Mouse (Mus musculus) lung, postnatal 36 days (tissue): Measurements from ENCODE around the gene Gpx7.

Source experiments
- DNase-seq: peaks from one replicate; pipeline ENCODE4 v3.0.0; 2022; ENCODE audit warnings: mixed read lengths

Gpx7 gene

DNA sequence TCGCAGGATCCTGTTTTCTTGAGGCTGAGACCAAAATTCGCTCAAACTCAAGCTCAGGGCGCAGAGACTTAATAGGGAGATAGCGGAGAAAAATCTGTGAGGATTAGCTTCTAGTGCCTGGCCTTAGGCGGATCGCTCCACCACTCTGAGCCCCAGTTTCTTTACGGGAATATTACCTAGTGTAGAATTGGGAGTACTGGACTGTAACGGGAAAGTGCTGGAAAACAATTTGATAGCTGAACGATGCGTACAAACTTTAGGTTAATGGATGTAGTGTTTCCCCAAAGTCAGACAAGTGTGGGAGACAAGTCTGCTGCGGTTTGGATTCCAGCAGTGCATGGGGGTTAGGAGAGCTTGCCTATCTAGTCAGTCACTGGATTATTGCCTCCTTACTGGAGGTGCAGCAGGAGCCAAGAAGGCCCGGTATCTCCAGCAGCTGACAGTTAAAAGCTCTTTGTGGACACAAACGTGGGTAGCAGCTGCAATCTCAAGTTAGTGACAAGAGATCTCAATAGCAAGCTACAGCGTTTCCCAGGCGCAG lies at the start of gene Gpx7:
Gene Gpx7, minus strand, starts transcription at position 101 of the 541 bp plus-strand sequence.
- peak; percentile 4 for DNase-seq

DNA sequence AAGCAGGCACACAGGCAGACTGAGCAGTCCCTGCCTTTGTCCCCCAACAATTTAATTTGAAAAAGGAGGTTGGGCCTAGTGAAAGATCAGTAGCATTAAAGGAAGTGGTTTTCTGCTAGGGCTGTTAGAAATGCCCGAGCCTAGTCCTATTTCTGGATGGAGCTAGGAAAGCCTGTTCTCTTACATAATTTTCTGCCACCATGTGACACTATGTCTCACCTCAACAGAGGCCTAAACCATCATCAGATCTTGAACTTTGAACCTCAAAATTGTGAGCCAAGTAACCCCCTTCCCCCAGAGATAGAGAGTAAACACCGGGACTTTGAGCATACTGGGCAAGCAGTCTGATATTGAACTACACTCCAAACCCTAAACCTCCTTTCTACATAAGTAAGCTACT lies 49.3 kb upstream of the Gpx7 start:
- no peak for DNase-seq

DNA sequence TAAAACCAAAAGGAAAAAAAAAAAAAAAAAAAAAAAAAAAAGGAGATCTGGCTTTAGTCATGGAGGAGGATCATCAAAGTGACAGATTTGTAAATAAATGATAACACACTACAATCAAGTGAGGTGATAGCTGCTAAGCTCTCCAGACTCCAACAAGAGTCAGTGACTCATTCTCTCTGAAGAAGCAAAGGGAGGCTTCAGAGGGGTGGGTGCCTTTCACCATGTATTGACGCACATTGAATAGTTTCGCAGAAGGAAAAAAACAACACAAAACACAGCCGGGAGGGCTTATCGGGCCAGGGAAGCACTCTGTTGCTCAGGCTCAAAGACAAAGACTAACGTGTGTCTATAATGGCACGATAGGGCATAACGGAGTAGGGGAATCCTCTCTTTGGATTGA lies 41.3 kb upstream of the Gpx7 start:
- no peak for DNase-seq

GRCm38 (mm10) chr4:108438082-108438840 lies 31.5 kb upstream of the Gpx7 start:
- DNase-seq, result peak; percentile 88

- DNase-seq, result no peak
These were observed 29.5 kb upstream of the Gpx7 start for GRCm38 (mm10) chr4:108436225-108436624.

- no peak for DNase-seq
These were observed 28.9 kb upstream of the Gpx7 start for GRCm38 (mm10) chr4:108435646-108436045.

GRCm38 (mm10) chr4:108434781-108435180 lies 28.0 kb upstream of the Gpx7 start:
- DNase-seq, result no peak

GRCm38 (mm10) chr4:108434221-108434620 lies 27.5 kb upstream of the Gpx7 start:
- DNase-seq, result no peak

DNA sequence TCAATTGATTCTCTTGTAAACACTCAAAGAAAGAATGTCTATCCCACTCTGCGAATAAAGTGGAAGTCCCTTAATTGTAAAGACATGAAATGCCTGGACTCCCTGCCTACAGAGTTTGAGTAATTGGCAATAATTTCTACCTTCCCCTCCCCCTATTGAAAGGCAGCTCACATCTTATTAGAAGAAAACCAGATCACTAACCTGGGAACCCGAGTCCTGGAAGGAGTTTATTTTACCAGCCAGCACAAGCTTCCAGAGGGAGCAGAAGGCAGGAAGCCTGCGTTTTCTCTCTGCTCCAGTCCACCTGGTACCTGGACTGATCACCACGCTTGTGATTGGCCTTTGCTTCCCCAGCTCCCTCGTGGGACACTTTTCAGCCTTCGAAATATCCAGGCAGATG lies 26.6 kb upstream of the Gpx7 start:
- no peak for DNase-seq

- no peak for DNase-seq
These were observed 24.8 kb upstream of the Gpx7 start for GRCm38 (mm10) chr4:108431561-108431936.

DNA sequence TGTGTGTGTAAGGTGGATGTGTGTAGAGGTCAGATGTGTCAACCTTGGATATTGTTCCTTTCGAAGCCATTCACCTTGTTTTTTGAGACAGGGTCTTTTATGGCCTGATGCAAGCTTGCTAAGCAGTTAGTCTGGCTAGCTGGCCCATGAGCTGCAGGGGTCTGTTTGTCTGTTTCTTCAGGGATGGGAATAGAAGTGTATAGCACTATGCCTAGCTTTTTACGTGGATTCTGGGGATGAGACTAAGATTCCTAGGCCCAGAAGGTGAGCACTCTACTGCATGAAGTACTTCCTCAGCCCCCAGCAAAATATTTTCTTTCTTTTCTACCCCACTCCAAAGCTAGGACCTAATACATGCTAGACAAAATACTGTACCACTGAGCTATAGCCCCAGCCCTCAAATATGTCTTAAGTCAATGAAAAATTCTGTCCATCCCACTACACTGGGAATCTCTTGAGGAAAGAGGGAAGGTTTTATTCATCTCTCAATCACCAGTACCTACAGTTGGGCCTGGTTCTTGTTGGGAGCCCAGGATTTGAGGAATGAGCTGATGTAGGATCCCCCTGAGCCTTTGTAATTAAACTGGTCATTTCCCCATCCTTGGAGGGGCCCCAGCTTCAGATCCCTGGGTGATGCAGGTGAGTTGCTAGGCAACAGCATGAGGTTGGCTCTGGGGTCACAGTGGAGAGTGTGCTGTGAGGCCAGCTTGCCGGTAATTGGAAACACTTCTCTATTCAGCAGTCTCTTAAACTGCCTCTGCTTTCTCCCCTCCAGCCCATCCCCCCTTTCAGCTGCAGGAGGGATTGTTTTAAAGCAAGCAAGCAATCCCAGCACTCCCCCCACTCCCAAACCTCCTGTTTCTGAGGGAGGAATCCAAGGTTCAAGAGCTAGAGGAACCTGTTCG lies 24.1 kb upstream of the Gpx7 start:
- no peak for DNase-seq

DNA sequence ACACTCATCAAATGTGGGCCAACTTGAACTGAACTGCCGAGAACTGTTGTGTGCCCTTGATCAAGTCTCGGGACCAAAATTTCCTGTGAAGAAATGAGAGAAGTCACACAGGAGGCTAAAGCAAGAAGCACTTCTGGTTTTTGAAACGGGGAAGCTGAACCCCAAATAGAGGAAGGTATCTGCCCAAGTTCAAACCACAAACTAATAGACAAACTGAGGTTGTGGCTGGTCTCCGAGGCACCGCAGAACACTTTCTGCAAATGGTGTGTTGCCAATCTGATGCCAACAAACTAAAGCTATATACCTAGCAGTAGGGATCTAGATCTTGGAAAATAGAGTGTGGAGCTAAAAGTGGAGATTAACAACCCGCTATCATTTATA lies 21.6 kb upstream of the Gpx7 start:
- DNase-seq, result peak; percentile 28

DNA sequence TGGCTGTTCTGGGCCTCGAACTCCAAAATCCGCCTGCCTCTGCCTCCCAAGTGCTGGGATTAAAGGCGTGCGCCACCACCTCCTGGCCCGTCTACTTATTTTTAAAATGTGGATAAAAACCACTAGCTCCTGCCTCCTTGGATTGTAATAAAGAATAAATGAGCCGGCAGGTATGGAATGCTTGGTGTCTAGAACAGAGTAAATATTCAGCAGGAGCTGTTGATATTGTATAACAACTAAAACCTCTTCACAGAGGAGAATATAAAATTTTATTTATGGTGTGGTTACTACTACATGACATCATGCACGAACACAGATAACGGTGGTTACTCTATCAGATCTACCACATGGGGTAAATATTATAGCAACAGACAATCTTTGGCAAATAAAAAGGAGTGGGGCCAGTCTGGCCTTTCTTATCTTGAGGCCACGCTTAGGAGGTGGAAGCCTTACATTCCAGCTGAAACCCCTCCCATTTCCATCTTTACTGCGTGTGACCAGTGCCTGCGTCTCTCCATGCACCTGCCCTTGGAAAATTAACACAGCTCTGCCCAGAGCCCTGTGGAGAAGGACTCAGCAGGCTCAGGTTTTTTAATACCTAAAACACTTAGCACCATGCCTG lies 21.1 kb upstream of the Gpx7 start:
- peak; percentile 16 for DNase-seq

- DNase-seq, result no peak
These were observed 17.8 kb upstream of the Gpx7 start for GRCm38 (mm10) chr4:108424587-108424986.

- DNase-seq, result no peak
These were observed 860 bp upstream of the Gpx7 start for GRCm38 (mm10) chr4:108407621-108408020.

- peak; percentile 75 for DNase-seq
These were observed 462 bp downstream of the Gpx7 start for GRCm38 (mm10) chr4:108406138-108406860.

GRCm38 (mm10) chr4:108405766-108406137 lies 1.0 kb downstream of the Gpx7 start:
- peak; percentile 45 for DNase-seq

DNA sequence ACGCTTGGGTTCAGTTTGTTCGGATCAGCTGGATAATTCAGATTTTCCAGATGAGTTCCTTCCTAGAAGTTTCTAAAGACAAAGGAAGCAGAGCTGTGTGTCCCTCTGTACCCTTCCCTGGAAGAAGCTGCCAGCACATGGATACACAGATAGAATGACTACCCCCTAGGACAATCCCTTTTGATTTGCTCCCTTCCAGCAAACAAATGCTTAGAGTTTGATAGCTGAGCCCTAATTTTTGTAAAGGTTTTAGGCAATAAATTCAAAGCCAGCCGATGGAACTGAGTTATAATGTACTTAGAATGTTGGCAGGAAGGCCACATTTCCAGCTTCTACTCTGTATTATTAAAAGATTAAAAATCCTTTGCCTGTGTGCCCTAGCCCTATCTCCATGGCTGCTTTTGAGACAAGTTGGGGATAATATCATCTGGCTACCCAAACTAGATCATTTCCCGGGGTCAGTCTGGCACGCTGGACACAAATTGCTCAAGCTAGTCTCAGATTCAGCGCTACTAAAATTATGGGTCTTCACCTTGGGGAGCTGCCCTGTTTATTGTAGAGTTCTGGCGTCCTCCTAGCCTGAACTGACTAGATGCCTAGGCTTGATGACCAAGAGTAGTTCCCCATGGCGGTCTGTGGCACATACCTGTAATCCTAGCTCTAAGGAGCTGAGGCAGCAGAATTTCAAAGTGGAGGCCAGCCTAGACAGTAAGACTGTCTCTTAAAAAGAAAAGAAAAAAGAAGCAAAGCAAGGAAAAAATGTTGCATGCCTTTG lies 2.7 kb downstream of the Gpx7 start:
- no peak for DNase-seq

- DNase-seq, result peak; percentile 42
These were observed 6.4 kb downstream of the Gpx7 start for GRCm38 (mm10) chr4:108400395-108400794.

DNA sequence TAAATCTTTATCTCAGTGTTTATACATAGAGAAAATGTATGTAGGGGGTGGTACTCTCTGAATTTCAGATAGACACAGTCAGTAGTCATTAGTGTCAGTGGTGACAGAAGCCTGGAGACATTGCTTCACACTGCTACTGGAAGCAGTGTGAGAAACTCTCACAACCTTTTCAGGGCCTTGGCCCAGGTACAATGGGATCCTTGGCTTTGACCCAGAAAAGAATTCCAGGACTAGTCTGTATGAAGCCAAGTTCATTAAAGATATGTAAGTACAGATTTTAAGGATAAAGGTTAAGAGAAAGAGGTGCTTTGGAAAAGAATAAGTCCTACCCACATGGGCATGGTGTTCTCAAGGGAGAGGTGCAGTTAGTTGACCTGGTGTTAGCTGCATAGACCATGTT lies 12.5 kb downstream of the Gpx7 start:
- DNase-seq, result no peak

- no peak for DNase-seq
These were observed 14.2 kb downstream of the Gpx7 start for GRCm38 (mm10) chr4:108392558-108392957.

DNA sequence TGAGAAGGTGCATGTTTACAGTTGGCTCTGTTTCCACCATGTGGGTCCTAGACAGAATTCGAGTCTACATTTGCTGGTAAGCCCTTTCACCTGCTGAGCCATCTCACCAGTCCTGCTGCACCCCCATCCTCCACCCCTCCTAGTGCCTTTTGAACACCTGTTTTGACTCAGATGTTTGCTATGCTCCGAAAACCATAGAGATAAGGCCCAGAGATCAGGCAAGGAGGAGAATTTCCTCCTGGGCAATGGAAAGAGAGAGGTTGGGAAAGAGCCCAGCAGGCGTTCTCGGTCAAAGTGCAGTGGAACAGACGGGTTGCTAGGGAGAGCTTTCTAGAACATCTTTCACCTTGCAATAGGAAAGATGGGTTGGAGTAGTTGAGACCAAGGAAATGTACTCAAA lies 15.6 kb downstream of the Gpx7 start:
- no peak for DNase-seq
